Mouse (Mus musculus): ENCODE results near the gene Rerg. TPM values are rescaled to one million over a fixed set of nuclear protein-coding genes. Genes with fewer than 3 reads are reported as not detected.

The Rerg gene
- 9.8 TPM for polyA plus RNA-seq (2014; fragmentation: Illumina TruSeq; extraction: RNeasy Lipid Tissue Mini Kit (QIAGEN cat#74804); ENCODE audit: low read depth, low replicate concordance)

GRCm38 (mm10) chr6:137170226-137170625, at the start of gene Rerg:
Rerg (minus strand) TSS chr6:137170497.

Other genes with a start within 250 kb of the Rerg start
- not detected for gene Erp27, start 248.3 kb downstream of the Rerg start, polyA plus RNA-seq (2014; fragmentation: Illumina TruSeq; extraction: RNeasy Lipid Tissue Mini Kit (QIAGEN cat#74804); ENCODE audit: low read depth, low replicate concordance)
- not detected for gene Pde6h, start 246.7 kb downstream of the Rerg start, polyA plus RNA-seq (2014; fragmentation: Illumina TruSeq; extraction: RNeasy Lipid Tissue Mini Kit (QIAGEN cat#74804); ENCODE audit: low read depth, low replicate concordance)
- gene Arhgdib, start 228.6 kb downstream of the Rerg start, polyA plus RNA-seq (2014; fragmentation: Illumina TruSeq; extraction: RNeasy Lipid Tissue Mini Kit (QIAGEN cat#74804); ENCODE audit: low read depth, low replicate concordance): 56.7 TPM
- 23.1 TPM for gene Ptpro, start 81.8 kb upstream of the Rerg start, polyA plus RNA-seq (2014; fragmentation: Illumina TruSeq; extraction: RNeasy Lipid Tissue Mini Kit (QIAGEN cat#74804); ENCODE audit: low read depth, low replicate concordance)

All from adipose tissue, adult 10 weeks (tissue).